Mouse (Mus musculus) thymus, adult 2 months (tissue): ENCODE measurements around the gene Disc1.

ENCODE experiments used
- CTCF ChIP-seq: fragments of 200-500 bp; IDR thresholded peaks from 2 replicates; pipeline ENCODE4 v1.5.1; 2012; ENCODE audit warnings: mild to moderate bottlenecking, control low read depth, low read length, moderate library complexity, borderline replicate concordance; ENCODE audit not compliant: control insufficient read depth, poor library complexity, insufficient read depth; ENCODE audit errors: extremely low read depth
- POLR2A ChIP-seq: fragments of 200-500 bp; IDR thresholded peaks from 2 replicates; pipeline ENCODE4 v1.6.1; 2012; ENCODE audit warnings: mild to moderate bottlenecking, low read length, control low read depth, moderate library complexity; ENCODE audit not compliant: control insufficient read depth, poor library complexity, insufficient read depth; ENCODE audit errors: extremely low read depth

DNA sequence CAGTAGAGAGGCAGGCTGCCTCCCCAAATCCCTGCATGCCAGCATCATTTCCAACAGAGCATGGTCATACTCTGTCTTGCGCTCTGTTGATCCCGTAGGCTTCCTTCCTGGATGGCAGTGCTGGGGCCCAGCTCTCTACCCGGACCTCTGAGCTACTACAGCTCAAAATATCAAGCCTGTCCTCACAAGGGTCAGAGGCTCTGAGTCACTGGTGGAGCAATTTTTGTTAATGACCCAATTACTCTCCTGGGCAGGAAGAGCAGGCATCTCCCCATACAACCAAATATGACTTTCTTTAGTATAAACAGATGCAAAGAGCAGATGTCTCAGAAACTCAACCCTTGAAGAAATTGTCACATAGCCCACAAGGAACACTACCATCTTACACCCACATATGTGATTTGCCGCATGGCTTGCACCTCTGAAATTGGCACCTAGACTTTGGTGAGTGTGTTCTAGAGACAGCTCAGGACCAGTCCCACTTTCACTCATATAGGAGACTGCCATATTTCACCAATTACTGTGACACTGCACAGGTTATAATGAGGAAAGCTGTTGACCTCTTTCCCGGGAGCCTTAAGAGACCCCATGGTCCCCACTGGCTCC is 176.6 kb downstream of the Disc1 start:
- TF ChIP-seq CTCF (no peak), POLR2A (no peak)
